Mouse (Mus musculus): ENCODE results near the gene Tmem51.

- TF ChIP-seq POLR2A (IDR thresholded peaks at IDR 0.05; ENCODE audit: borderline replicate concordance, extremely low read depth, low read depth, low read length) (no peak), CTCF (IDR thresholded peaks at IDR 0.05; ENCODE audit: insufficient read depth, low read length) (no peak)
These were observed 23.4 kb downstream of the Tmem51 start for GRCm38 (mm10) chr4:142060455-142061378.
